Mouse (Mus musculus): ENCODE results near the gene Cpa4. TPM values are rescaled to one million over a fixed set of nuclear protein-coding genes. Genes with fewer than 3 reads are reported as not detected.

The Cpa4 gene
- total RNA-seq (2021): under 1 TPM; 0.15 to 0.16 TPM

DNA sequence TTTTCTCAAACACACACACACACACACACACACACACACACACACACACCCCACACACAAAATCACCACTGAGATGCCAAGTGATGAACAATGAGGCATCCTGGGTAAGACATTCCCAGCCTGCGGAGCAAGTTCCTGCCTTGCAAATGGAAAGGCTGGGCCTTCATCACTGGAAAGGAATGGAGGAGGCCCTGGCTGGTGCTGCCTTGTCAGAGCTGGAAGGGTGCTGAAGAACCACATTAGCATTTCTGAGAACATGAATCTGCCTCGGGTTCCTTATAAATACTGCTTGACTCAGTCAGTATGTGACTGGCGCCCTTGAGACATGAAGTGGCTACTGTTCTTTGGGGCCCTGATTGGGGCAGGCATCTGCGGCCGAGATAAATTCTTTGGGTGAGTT is at the start of gene Cpa4:
Gene Cpa4, plus strand, starts transcription at position 301 of the 400 bp plus-strand sequence.
- intact Hi-C loops (cut with DNase I): no loop called here
- no peak for DNase-seq (ENCODE audit: extremely low spot score in 1 of 2, low spot score in 2 of 2)

DNA sequence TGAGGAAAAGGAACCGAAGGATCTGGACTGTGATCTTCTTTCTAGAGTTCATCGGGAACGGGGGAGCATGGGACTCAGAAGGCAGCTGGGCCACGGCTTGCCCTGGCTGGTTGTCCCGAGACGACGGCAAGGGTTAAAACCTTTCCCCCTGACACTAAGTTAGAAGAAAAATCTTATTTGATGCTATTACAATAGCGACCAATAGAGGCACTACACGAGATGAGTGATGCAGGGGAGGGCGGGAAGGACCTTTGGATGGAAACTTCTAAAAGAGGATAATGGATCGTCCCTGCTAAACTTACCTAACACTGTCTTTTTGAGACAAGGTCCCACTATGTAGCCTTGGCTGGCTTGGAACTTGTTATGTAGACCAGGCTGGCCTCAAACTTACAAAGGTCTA is 47.8 kb upstream of the Cpa4 start:
- no peak for DNase-seq (ENCODE audit: extremely low spot score in 1 of 2, low spot score in 2 of 2)
- intact Hi-C loops (cut with DNase I): no loop called here

DNA sequence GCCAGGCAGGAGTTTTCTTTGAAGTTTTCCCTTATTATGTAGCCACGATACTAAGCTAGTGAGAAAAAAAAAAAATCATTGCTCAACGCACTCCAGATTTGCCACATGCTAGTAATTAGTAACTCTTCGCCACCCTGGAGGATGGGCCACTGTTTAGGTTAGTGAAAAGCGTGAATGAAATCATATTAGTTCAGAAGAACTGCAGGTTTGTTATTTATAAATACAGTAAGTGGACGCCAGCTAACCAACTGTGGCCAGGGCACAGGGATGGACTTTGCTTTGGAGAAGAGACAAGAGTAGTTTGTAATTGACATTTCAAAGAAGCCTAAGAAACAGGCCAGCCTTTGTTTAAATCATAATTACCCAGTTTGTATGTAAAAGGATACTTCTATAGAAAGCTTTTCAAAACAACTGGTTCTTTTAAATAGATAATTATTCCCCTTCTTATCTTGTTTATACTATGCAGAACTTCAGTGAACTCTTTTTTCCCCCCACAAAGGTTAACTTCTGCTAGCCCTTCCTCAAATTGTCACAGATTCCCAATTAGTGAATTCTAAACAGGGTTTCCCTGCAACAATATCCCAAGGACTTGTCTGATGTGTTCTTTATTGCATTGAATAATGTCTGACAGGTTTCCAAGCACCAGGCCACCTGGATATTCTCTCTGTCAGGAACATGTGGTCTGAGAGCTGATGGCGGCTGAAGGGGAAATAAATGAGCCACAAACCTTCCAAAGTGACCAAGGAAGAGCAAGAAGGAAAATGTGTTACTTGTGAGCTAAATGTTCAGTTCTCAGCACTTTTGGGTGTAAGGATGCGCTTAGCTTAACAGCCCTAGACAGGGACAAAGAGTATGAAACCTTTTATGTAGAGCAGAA is 42.5 kb upstream of the Cpa4 start:
- intact Hi-C loops (cut with DNase I): no loop called here
- no peak for DNase-seq (ENCODE audit: extremely low spot score in 1 of 2, low spot score in 2 of 2)

DNA sequence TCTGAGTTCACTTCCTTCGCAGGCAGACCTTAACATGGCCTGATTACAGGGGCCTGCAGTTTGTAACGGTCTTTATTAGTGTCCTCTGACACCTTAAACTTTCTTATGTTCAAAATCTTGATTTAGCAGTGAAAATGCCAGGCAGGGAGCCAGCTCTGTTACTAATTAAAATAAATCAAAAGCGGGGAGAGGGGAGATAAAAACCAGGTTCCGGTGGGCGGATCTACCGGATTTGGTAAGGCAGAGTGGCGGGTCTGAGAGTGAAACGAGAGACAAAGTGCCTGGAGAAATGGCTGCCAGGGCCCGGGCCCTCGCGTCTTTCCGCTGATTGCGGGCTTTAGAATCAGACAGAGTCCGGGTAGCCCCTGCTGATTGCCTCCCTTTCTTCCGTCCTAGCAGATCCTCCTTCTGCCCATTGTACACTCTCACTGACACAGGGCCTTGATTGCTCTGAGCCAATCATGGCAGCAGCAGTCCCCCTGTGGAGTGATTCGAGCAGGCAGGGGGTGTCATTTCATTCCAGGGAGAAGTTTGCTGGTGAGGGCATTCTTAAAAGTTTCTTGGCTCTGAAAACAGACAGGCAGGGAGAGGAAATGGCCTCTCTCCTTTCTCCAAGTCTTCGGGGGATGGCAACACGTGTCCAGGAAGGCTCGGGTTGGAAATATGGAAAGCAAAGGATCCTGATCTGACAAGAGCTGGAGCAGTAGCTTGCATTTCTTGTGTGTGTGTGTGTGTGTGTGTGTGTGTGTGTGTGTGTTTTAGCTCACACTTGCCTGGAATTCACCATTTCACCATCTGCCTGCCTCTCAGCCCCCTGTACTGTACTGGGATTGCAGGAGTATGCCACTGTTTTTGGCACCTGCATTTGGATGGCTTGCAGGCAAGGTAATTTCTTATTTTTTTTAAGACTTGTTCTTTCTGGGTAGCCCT is 41.3 kb upstream of the Cpa4 start:
- DNase-seq (ENCODE audit: extremely low spot score in 1 of 2, low spot score in 2 of 2): peak in 1 of 2 experiments; percentile 34

DNA sequence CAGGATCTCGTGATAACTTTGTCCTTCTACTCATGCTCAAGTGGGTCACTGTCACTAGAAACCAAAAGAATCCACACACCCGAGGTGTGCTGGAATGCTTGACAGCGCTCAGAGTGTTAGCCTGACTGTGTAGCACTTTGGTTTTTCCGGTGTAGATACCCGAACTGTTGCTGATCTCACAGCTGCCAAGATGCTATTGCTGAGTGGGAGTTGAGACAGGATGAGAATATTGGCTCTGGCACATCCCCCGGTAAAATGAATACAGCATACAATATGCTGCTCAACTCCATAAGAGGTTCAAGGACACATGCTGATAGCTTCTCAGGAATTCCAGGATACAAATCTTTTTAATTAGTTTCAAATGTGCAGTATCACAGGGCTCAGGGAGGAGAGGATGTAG is 39.4 kb upstream of the Cpa4 start:
- no peak for DNase-seq (ENCODE audit: extremely low spot score in 1 of 2, low spot score in 2 of 2)
- intact Hi-C loops (cut with DNase I): no loop called here

More for the DNA sequence above, 41.3 kb upstream of the Cpa4 start:
- intact Hi-C loops (cut with DNase I): no loop called here

DNA sequence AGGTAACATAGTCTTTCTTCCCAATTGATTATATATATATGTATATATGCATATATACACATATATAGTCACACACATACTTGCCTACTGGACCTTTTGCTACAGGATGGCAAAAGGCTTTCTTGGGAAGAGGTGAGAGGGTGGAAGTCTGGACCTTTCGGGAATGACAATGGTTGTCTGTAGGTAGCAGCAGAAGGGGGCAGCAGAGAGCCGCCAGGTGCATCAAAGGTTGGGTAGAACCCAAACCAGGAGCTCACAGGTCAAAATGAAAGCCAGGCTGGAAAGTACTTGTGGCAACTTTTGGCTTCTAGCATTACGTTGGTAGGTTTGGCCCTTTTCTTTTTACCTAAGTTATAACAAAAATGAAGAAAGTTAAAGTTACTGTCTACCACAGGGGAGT is 32.8 kb upstream of the Cpa4 start:
- no peak for DNase-seq (ENCODE audit: extremely low spot score in 1 of 2, low spot score in 2 of 2)
- intact Hi-C loops (cut with DNase I): no loop called here

DNA sequence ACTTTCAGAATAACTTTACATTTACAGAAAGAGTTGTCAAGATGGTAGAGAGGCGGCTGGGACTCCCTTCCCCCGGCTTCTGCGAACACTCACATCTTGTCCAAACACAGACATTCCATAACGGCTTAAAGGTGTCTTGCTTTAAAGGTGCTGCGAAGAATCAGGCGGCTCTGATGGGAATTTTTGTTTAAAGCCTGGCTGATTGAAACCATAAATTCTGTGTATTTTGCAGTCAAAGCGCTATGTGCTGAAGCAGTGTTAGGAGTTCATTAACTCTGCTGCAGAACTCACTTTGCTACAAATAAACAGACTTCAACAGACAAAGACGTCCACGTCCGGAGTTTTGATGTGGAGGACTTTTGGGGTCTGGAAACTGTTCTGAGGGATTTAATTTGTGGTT is 29.9 kb upstream of the Cpa4 start:
- intact Hi-C loops (cut with DNase I): no loop called here

DNA sequence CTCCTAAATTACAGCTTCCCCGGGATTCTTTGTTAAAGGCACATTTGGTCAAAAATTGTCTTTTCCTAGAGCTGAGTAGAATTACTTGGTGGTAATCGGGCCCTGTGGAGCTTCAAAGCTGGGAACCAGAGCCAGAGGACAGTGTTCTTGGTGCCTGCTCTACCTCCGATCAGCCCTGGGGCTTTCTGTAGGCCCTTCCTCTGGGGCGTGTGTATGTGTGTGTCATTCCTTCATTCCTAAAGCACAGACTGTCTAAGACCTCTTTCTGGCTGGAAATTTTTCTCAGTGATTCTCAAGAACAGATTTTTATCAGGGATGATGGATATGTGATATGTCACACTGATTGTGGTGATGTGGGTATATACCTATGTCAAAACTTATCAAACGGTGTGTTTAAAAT is 29.4 kb upstream of the Cpa4 start:
- intact Hi-C loops (cut with DNase I): no loop called here
- DNase-seq (ENCODE audit: extremely low spot score in 1 of 2, low spot score in 2 of 2): no peak

More for the DNA sequence above, 29.9 kb upstream of the Cpa4 start:
- DNase-seq (ENCODE audit: extremely low spot score in 1 of 2, low spot score in 2 of 2): no peak

DNA sequence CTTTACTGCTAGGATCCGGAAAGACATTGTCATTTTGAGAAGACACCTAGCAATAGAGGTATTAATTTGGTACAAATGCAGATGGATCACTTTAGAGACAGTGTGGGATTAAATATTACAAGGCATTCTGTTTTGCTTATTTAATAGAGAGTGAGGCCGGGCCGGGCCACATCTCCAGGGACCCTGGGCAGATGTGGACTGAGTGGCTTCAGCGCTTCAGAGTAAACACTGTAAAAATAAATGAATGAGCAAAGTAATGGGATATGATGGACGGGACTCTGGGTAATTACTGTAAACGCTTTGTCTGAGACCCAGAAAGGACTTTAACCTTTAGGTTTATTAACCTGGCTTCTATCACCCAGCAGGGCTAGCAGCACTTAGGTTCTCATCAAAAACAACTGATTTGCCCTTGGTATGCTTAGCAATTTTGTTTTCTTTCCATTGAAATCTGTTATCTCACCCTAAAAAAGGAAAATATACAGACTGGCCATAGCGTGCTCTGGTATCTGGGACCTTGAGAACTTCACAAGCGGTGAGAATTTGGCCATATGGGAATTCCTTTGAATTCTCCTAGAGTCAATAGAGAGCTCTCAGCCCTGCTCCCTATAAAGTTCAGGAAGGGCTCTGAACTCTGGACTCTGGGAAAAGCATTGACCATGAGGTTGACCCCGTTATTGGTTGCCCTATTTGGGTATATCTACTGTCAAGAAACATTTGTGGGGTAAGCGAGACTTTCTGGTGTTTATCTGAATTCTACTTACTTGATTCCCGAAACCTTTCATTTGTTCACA is 27.0 kb upstream of the Cpa4 start, which contains the start of gene Cpa2:
Gene Cpa2, plus strand, starts transcription at position 574 of the 791 bp plus-strand sequence.
- no peak for DNase-seq (ENCODE audit: extremely low spot score in 1 of 2, low spot score in 2 of 2)
- intact Hi-C loops (cut with DNase I): no loop called here

DNA sequence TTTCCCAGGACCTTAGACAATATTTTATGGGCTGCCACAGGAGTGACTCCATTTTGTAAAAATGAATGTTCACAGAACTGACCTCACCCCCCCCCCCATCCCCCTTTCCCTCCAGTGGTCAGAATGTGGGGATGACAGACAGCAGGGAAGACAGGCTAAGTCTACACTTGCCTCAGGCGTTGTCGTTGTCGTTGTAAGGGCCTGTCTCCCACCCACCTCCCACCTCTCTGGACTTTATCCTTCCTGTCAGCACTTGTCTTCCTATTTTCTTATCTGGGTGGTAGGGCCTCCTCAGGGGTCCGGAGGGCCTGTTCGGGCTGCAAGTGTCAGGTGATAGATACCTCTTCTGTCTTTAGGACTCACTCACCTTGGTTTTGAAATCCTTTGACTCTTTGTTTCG is 25.9 kb upstream of the Cpa4 start:
- intact Hi-C loops (cut with DNase I): no loop called here
- no peak for DNase-seq (ENCODE audit: extremely low spot score in 1 of 2, low spot score in 2 of 2)

DNA sequence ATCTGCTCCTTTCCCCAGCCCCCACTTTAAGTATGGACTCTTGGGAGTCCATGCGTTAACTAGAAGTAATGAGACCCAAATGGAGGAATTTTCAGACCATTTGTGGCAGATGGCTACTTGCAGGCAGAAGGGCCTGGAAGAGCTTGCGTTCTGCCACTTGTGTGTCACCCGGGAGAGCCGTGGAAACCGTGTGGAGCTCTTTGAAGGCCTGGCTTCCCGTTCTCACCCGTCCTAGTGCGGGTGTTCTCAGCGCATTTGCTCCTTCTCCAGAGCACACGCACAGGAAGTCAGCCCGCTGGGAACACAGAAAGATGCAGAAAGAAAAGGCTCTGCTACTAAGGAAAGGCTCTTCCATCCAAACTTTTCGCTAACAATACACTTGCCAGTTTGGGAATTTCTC is 25.1 kb upstream of the Cpa4 start:
- no peak for DNase-seq (ENCODE audit: extremely low spot score in 1 of 2, low spot score in 2 of 2)
- intact Hi-C loops (cut with DNase I): no loop called here

DNA sequence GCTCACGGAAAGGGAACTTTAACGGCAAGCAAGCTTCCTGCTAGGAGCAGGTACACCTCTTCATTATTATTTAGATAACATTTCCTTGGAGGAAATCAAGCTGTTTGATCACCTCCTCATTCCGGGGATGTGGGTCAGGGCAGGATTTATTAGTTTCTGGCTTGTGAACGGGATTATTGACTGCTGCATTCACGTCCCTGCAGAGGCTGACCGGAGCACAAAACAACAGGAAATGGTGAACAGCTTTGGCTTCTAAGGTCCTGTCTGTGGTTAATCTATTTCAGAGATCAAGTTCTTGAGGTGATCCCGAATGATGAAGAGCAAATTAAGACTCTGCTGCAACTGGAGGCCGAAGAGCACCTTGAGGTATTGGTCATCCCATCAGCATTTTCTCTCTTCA is 24.3 kb upstream of the Cpa4 start:
- intact Hi-C loops (cut with DNase I): no loop called here
- DNase-seq (ENCODE audit: extremely low spot score in 1 of 2, low spot score in 2 of 2): no peak

DNA sequence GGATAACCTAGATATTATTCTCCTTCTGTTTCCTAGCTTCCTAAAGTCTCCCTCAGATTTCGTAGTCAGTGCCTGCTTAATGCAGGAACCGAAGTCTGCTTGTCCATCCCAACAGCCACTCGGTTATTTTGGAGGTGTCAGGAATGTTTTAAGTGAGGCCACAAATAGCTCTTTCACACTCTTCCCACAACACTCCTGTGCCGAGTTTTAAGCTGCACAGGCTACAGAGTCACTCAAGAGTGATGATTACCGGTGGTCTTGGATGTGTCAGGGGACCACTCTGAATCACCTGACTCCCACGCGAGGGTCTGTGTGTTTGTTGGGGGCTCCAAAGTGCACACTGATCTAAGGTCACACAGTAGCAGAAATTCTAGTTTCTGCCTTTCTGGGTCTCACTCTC is 22.5 kb upstream of the Cpa4 start:
- no peak for DNase-seq (ENCODE audit: extremely low spot score in 1 of 2, low spot score in 2 of 2)
- intact Hi-C loops (cut with DNase I): loop anchor here (5.0 kb wide), 1 partner anchor 83 kb away; no protein-coding TSS in a partner anchor

DNA sequence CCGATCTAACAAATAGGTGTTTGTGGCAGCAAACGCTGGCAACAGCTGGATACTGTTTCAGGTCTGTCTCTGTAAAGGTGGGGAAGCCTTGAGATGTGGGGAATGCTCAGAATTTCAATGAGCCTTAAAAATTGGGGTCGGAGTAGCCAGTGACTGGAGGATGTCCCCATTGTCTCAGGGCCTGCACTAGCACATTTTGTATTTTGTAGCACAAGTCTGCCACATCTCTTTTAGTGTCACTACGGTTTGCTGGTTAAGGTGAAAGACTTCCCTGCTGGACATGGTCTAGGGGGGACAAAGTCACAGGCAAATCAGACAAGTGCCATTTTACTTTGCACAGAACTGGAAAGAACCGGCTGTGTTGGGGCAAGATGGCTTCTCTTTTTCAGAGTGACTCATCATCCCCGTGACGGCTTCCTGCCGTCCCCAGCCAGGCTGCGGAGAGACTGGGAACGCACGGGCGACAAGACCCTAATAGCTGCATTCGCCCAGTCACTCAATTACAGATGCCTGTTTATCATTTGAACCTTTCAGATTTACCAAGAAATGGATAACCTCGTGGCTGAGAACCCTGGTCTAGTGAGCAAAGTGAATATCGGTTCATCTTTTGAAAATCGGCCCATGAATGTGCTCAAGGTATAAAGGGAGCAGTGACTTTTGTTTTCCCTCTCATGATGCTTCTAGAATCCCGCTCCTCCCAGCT is 21.4 kb upstream of the Cpa4 start:
- intact Hi-C loops (cut with DNase I): loop anchor here (5.0 kb wide), 1 partner anchor 84 kb away; no protein-coding TSS in a partner anchor
- DNase-seq (ENCODE audit: extremely low spot score in 1 of 2, low spot score in 2 of 2): peak in 1 of 2 experiments; percentile 40

DNA sequence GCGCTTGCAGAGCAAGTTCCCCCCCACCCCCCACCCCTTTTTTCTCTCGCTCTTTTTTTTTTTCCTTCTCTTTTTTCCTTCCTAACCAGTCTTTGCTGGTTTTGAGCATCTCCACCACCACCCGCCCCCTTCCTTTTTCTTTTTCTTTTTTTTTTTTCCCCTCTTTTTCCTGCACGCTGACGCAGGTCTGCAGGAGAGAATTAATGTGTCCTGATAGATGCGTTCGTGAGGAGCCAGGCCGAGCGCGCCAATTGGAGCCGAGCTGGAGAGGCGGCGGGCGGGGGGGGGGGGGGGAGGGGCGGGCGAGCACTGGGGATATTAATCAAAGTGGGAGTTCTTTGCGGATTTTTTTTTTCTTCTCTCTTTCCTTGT is 20.9 kb upstream of the Cpa4 start:
- DNase-seq (ENCODE audit: extremely low spot score in 1 of 2, low spot score in 2 of 2): peak in 1 of 2 experiments; percentile 68
- intact Hi-C loops (cut with DNase I): loop anchor here (5.0 kb wide), 1 partner anchor 85 kb away; no protein-coding TSS in a partner anchor

DNA sequence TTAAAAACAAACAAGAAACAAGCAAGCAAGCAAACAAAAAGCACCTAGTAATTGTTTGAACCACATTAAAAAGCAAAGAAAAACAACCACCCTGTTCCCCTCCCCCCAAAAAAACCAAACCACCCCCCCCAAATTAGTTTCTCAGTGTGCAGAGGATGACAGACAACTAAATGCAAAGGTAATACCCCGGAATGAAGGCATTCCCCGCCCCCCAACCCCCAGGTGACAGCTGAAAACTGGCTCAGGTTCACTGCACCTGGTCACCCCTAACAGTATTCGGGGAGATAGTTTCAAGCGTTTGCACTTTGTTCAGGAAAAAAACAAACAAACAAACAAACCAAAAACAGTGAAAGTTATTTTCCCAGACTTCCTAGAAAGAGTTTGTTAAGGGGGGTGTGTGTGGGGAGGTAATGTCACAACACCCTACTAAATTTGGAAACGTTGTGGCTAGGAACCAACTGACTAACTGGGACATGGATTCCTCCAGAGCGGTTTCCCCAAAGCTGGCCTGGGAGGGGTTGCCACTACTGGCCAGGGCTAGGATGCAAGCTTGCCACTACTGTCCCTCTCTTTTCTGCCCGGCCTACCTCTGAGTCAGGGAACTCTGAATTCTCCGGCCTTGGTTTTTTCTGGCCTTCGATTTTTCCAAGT is 20.4 kb upstream of the Cpa4 start:
- intact Hi-C loops (cut with DNase I): loop anchor here (5.0 kb wide), 1 partner anchor 85 kb away; no protein-coding TSS in a partner anchor

DNA sequence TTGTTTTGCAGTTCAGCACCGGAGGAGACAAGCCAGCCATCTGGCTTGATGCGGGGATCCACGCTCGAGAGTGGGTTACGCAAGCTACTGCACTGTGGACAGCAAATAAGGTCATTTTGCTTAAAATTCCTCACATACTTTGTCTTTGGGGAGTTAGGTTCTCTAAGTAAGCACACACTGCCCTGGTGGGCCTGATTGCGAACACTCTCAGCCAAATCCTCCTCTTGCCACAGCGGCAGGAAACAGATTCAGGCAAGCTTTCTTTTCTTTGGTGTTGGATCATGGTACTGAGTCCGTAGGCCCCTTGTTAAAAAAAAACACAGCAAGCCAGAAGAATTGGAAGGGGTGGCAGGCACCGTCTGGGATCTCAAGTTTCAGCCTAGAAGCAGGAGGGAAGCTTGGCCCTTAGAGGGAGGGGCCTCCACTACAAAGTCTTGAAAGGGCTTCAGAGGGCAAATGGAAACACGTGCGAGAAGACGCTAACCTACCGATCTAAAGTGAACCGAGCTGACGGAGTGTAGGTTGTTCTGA is 18.9 kb upstream of the Cpa4 start:
- no peak for DNase-seq (ENCODE audit: extremely low spot score in 1 of 2, low spot score in 2 of 2)
- intact Hi-C loops (cut with DNase I): loop anchor here (5.0 kb wide), 1 partner anchor 87 kb away; no protein-coding TSS in a partner anchor

More for the DNA sequence above, 20.4 kb upstream of the Cpa4 start:
- DNase-seq (ENCODE audit: extremely low spot score in 1 of 2, low spot score in 2 of 2): no peak
